Mouse (Mus musculus) intestine, embryonic 16.5 days (tissue): ENCODE measurements at regions not wholly inside any gene's neighbourhood (a gene's known extent, or its start where the extent isn't known, plus 50 kb on each side); places are given as distances from the start of the nearest gene placed in this dataset.
A peak's percentile ranks its signal among the peaks of the same experiment; 100 is the strongest.

Experiments used
- ATAC-seq: fragments of 200-750 bp; cut with Nextera tagmentation; 2 replicates; pipeline ENCODE4 v1.8.0; 2017; ENCODE audit warnings: moderate TSS enrichment, moderate library complexity
- H3K27ac ChIP-seq: fragments of 300-500 bp; sonication (generic); 2 replicates; pipeline ENCODE4 v1.5.1; 2014; ENCODE audit warnings: mild to moderate bottlenecking, low read length
- H3K27me3 ChIP-seq: fragments of 300-500 bp; sonication (generic); replicated peaks from 2 replicates; pipeline ENCODE4 v1.6.1; 2014; ENCODE audit warnings: low read length, control low read depth, mixed read lengths; ENCODE audit not compliant: control insufficient read depth, insufficient read depth
- H3K36me3 ChIP-seq: fragments of 300-500 bp; sonication (generic); 2 replicates; pipeline ENCODE4 v1.6.1; 2014; ENCODE audit warnings: low read length, control low read depth; ENCODE audit not compliant: control insufficient read depth, insufficient read depth
- H3K4me1 ChIP-seq: fragments of 300-500 bp; sonication (generic); 2 replicates; pipeline ENCODE4 v1.6.1; 2014; ENCODE audit warnings: low read length, control low read depth, mixed read lengths; ENCODE audit not compliant: control insufficient read depth, insufficient read depth
- H3K4me2 ChIP-seq: fragments of 300-500 bp; sonication (generic); 2 replicates; pipeline ENCODE4 v1.6.1; 2014; ENCODE audit warnings: low read depth, low read length, control low read depth
- H3K4me3 ChIP-seq: fragments of 300-500 bp; sonication (generic); 2 replicates; pipeline ENCODE4 v1.5.1; 2014; ENCODE audit warnings: mild to moderate bottlenecking, low read length
- H3K9ac ChIP-seq: fragments of 300-500 bp; sonication (generic); 2 replicates; pipeline ENCODE4 v1.6.1; 2014; ENCODE audit warnings: low read depth, low read length
- H3K9me3 ChIP-seq: fragments of 300-500 bp; sonication (generic); 2 replicates; pipeline ENCODE4 v1.6.1; 2016; ENCODE audit warnings: low read length, control low read depth; ENCODE audit not compliant: control insufficient read depth
- WGBS: fragments of 180-500 bp; shearing (Covaris S2); extraction: QIAGEN DNeasy Blood & Tissue Kit; methylation state at CpG from one replicate; pipeline ENCODE4 v1.1.7; 2014; 5-methylcytosine and 5-hydroxymethylcytosine counted together

DNA sequence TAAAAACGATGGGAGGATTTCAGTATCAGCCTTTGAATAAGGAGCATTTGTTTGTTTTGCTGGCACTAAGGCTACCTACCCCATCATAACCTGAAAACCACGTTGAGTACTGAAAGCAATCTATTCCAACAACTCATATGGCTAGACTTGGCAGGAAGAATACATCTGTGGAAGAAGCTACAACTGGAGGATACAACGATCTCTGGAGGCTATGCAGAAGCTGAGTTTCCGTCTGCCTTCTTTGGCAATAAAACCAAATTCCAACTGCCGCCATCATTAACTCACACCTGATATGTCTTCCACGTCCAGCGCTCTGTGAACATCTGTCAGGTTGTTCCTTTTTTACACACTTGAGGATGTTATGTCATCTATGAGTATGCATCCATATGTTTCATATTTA, 206.7 kb upstream of the Prkcq start:
- WGBS: 79% methylated on average over 7 of the region's 7 CpGs
- H3K4me2 ChIP-seq: no peak overlapping the region

DNA sequence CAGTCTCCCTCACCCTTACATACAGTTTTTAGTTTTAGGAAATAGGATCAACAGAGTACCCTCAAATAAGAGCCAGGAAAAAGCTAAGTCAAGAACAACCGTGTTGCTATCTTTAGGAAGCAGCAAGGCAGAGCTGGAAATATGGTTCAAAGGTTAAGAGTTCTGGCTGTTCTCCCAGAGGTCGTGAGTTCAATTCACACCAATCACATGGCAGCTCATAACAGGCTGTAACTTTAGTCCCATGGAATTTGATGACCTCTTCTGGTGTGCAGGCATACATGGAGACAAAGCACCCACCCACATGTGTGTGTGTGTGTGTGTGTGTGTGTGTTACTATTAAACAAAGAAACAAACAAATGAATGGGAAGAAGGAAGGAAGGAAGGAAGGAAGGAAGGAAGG, 205.0 kb upstream of the Prkcq start:
- no peaks in the 10 kb centered on the region for H3K4me1 ChIP-seq
- H3K27me3 ChIP-seq: no peaks in the 10 kb centered on the region
- 51% methylated on average over 2 of the region's 2 CpGs for WGBS
- H3K9ac ChIP-seq: no peak overlapping the region
- no peak overlapping the region for H3K4me2 ChIP-seq
- H3K4me3 ChIP-seq: no peak overlapping the region
- no peak overlapping the region for H3K27ac ChIP-seq
- no peak for ATAC-seq
- no peaks in the 10 kb centered on the region for H3K36me3 ChIP-seq
- no peaks in the 10 kb centered on the region for H3K9me3 ChIP-seq

More for the DNA sequence above, 206.7 kb upstream of the Prkcq start:
- no peak for ATAC-seq
- H3K9me3 ChIP-seq: no peaks in the 10 kb centered on the region
- H3K27ac ChIP-seq: no peak overlapping the region
- H3K4me1 ChIP-seq: no peaks in the 10 kb centered on the region
- no peak overlapping the region for H3K9ac ChIP-seq
- no peaks in the 10 kb centered on the region for H3K36me3 ChIP-seq
- H3K4me3 ChIP-seq: no peak overlapping the region
- no peaks in the 10 kb centered on the region for H3K27me3 ChIP-seq

DNA sequence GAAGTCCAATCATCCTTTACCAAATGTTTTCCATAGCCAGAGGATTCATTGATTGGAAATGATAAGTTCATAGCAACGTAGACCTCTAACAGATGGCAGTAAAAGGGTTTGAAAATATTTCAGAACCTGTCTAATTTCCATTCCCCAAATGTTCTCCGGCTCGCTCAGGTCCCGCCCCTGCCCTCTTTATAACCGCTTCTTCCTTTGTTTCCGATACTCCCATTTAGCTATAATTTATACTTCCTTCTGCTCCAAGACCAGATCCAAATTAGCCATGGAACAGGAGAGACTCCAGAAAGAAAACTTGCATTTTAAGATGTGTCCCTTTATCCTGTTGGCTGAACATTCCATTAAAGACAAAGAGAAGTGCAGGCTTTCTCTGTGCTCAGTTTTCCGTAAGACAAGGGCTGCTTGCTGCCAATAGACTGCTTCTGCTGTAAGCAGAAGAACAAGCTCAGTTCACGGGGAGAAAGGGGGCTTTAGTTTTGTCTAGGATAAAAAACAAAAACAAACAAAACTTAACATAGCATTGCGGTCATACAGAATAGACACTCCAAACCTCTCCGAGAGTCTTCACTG, 202.7 kb upstream of the Prkcq start:
- Histone ChIP-seq H3K9ac (no peak overlapping the region), H3K4me3 (no peak overlapping the region), H3K27me3 (no peaks in the 10 kb centered on the region), H3K4me2 (no peak overlapping the region), H3K9me3 (no peaks in the 10 kb centered on the region), H3K36me3 (no peaks in the 10 kb centered on the region), H3K27ac (no peak overlapping the region), H3K4me1 (no peaks in the 10 kb centered on the region)
- WGBS: 75% methylated on average over 10 of the region's 10 CpGs
- ATAC-seq: no peak

DNA sequence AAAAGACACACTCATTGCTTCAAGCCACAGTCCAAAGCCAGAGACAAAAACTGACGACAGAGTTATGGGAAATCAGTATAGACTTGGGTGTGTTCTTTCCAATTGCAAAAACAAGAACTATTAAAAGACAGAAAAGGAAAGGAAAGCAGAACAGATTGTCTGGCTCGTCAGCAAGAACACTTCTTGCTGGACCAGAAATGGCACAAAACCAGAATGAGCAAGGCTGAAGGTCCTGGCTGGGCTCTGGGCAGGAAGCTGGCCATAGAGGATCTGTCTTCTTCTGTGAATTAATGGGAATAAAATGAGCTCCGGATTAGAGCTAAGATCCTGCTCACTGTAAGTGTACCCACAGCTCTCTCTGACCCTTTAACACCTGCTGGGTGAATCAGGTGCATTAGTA, 199.9 kb upstream of the Prkcq start:
- Histone ChIP-seq H3K4me3 (no peak overlapping the region), H3K4me1 (no peaks in the 10 kb centered on the region), H3K27ac (no peak overlapping the region), H3K4me2 (no peak overlapping the region), H3K9ac (no peak overlapping the region), H3K27me3 (no peaks in the 10 kb centered on the region), H3K36me3 (no peaks in the 10 kb centered on the region), H3K9me3 (no peaks in the 10 kb centered on the region)
- 60% methylated on average over 3 of the region's 3 CpGs for WGBS
- no peak for ATAC-seq

DNA sequence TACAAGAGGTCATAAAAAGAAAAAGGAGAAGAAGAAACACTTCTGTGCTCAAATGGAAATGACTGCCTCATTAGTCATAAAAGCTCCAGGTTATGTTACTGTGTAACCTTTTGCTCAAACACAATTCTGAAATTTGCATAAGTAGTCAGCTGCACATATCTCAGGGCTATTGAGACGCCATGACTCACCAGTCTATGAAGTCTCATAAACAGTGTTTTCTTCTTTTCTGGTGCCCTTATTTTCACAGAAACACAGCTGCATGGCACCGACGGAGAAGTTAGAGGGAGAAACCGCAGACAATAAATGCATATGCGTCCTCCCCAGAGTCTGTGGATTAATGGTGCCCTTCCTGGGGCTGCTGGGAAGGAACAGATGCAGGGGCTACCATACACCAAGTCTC, 193.1 kb upstream of the Prkcq start:
- Histone ChIP-seq H3K4me1 (no peaks in the 10 kb centered on the region), H3K27me3 (no peaks in the 10 kb centered on the region), H3K9ac (no peak overlapping the region), H3K27ac (no peak overlapping the region), H3K36me3 (no peaks in the 10 kb centered on the region), H3K4me2 (no peak overlapping the region), H3K9me3 (no peaks in the 10 kb centered on the region), H3K4me3 (no peak overlapping the region)
- peak; percentile 63; the same call in 1 of the 2 replicates for ATAC-seq
- 72% methylated on average over 5 of the region's 5 CpGs for WGBS

DNA sequence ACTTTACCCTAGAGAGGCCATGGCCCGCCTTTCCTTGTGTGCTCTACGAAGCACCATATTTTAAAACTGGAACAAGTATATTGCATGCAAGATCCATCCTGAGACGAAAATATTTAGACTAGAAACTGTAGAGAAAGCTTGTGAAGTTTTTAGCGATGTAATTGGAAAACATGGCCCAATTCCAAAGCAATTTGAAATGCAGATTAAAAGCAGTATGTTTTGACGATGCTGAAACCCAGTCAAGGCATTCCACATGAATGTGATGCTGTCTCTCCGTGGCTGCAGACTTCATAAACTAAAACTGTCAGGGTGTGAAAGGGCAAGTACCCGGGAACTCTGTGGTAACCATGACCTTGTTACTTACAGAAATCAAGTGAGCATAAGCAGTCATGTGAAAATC, 185.8 kb upstream of the Prkcq start:
- ATAC-seq: no peak
- Histone ChIP-seq H3K4me2 (no peak overlapping the region), H3K27me3 (no peaks in the 10 kb centered on the region), H3K9me3 (no peaks in the 10 kb centered on the region), H3K9ac (no peak overlapping the region), H3K27ac (no peak overlapping the region), H3K36me3 (no peaks in the 10 kb centered on the region), H3K4me3 (no peak overlapping the region), H3K4me1 (no peaks in the 10 kb centered on the region)
- WGBS: 55% methylated on average over 7 of the region's 7 CpGs

DNA sequence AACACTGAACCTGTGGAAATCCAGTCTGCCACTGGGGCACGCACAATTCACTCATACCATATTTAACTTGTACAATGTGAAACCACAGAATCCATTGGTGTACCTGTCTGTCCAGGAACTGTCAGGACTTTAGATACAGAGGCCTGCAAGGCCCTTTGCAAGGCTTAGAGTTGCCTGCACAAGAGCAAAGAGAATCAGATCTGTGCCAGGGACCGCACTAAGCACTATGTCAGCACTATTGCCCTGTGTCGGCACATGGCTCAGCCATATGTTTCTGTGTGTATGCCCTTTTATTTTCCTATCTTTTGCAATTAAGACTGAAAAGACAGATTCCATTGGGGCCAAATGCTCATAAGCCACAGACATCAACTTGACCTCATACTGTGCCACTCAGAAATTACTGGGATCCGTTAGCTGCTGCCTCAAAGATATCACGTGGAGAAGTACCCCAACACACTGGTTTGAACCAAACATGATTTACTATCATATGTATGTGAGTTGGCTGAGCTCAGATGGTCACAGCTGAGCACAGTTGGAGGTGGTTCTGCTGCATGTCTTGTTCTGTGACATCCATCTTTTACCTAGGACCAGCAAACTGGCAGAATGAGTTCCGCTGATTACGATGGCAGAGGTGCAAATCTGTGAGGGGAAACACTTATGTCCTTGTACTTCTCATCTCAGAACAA, 181.7 kb upstream of the Prkcq start:
- 88% methylated on average over 7 of the region's 7 CpGs for WGBS
- no peak for ATAC-seq
- Histone ChIP-seq H3K36me3 (no peaks in the 10 kb centered on the region), H3K27ac (no peak overlapping the region), H3K27me3 (no peaks in the 10 kb centered on the region), H3K4me1 (no peaks in the 10 kb centered on the region), H3K9ac (no peak overlapping the region), H3K4me2 (no peak overlapping the region), H3K9me3 (no peaks in the 10 kb centered on the region), H3K4me3 (no peak overlapping the region)

DNA sequence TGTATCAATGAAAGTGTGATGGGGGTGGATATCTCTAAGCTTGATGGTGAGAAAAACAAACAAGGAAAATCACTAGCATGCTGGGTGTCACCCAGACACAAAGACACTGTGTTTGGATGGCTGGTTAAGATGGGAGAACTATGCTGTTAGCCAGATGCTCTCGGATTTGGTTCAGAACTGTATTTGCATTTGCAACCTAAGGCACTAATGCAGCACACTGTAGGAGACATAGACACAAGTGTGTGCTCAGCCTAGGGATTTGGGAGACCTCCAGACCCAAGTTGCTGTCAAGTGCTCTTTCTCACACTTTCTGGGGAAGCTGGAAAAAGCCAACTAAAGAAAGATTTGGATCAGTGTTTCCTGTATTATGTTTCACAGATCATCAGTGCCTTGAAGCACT, 173.1 kb upstream of the Prkcq start:
- Histone ChIP-seq H3K27ac (no peak overlapping the region), H3K9me3 (no peaks in the 10 kb centered on the region), H3K36me3 (no peaks in the 10 kb centered on the region), H3K9ac (no peak overlapping the region), H3K4me2 (no peak overlapping the region), H3K4me3 (no peak overlapping the region), H3K4me1 (no peaks in the 10 kb centered on the region), H3K27me3 (no peaks in the 10 kb centered on the region)
- WGBS: 35% methylated on average over 1 of the region's 1 CpGs
- ATAC-seq: no peak

DNA sequence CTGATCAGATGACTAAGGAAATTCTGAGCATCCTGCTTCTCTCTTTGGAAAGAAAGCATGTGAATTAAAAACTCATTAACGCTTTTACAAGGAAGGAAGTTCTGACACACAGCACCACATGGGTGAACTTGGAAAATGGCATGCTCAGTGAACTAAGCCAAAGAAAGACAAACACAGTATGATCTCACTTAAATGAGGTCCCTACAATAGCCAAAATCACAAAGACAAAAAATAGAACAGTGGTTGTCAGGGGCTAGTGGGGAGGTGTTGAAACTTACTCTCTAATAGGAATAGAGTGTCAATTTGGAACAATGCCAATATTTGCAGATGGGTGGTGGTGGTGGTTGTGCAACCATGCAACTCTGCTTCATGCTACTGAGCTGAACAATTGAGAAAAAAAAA, 172.7 kb upstream of the Prkcq start:
- no peak overlapping the region for H3K4me3 ChIP-seq
- H3K9ac ChIP-seq: no peak overlapping the region
- no peak overlapping the region for H3K4me2 ChIP-seq
- H3K27ac ChIP-seq: no peak overlapping the region
- H3K36me3 ChIP-seq: no peaks in the 10 kb centered on the region
- ATAC-seq: no peak
- WGBS: 82% methylated on average over 1 of the region's 1 CpGs
- H3K27me3 ChIP-seq: no peaks in the 10 kb centered on the region
- no peaks in the 10 kb centered on the region for H3K9me3 ChIP-seq
- H3K4me1 ChIP-seq: no peaks in the 10 kb centered on the region

DNA sequence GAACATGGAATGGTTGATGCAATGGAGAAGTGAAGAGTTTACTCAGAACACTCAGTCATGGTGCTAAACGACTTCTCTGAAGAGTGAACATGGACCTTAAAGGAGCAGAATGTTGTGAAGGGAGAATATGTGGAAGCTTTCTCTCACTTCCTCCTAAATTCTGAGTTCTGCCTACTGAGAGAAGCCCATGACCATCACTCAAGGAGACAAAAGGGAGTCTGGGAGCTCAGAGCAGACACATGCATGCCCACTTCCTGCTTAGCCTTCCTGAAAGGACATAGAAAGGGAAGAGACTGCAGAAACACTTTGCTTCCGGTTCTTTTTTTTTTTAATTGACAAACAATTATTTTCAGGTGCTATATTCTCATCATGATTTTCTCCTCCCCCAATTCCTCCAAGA, 166.1 kb upstream of the Prkcq start:
- Histone ChIP-seq H3K9ac (no peak overlapping the region), H3K27me3 (no peaks in the 10 kb centered on the region), H3K4me3 (no peak overlapping the region), H3K4me2 (no peak overlapping the region), H3K4me1 (no peaks in the 10 kb centered on the region), H3K27ac (no peak overlapping the region), H3K9me3 (no peaks in the 10 kb centered on the region), H3K36me3 (no peaks in the 10 kb centered on the region)
- WGBS: 65% methylated on average over 2 of the region's 2 CpGs
- no peak for ATAC-seq
